Mouse (Mus musculus): ENCODE measurements around the gene Tnpo3.
"Not testable (repeated sequence)": the region's sequence is repeated elsewhere in the genome, so short reads cannot be mapped to it uniquely, and the experiment has no call there.

Gene Tnpo3

DNA sequence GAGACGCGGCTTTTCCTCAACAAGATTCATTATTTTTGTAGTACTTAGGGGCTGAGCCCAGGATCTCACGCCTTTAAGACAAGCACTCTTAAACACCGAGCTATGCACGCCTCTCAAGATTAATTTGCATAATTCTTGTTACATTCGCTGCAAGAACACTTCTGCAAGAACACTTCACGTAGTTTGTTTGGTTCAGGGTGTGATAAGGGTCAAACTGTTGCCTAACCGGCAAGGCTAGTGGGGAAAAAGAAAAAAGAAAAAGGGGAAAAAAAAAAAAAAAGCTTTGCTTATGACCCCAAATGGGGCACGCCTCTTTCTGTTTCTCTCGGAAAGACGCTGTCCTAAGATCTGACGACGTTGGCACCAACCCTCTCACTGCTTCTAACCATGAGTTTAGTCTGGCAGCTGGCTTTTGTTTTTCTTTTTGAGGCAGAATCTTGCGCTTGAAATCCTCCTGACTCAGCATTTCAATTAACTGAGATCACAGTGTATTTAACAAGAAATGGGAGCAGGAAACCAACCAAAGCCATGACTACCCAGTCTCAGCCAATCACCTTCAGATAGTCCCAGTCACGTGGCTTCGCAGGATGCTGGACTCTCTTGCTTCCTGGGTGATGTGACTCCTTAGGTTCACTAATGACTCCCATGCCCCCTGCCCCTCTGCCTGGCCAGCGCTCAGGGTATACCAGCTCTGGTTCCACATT lies 11.3 kb upstream of the Tnpo3 start:
- no peak for DNase-seq (ENCODE audit: low spot score in 2 of 2)

DNA sequence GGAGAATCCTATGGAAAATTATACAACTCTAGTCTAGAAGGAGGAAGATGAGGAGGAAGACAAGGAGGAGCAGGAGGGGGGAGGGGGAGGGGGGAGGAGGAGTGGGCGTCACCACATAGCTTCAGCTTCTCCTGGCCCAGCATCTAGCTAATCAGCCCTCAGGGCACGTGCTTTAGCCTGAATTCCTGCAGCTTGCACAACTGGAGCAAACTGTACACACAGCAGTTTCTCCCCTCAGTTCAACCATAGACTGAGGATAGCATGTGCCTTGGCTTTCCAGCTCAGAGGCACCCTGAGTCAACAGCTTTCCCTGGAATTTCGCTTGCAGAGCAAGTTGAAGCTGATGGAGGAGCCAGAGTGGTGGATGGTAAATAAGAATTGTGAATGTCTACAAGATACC lies 10.5 kb upstream of the Tnpo3 start:
- DNase-seq (ENCODE audit: low spot score in 2 of 2), result no peak

DNA sequence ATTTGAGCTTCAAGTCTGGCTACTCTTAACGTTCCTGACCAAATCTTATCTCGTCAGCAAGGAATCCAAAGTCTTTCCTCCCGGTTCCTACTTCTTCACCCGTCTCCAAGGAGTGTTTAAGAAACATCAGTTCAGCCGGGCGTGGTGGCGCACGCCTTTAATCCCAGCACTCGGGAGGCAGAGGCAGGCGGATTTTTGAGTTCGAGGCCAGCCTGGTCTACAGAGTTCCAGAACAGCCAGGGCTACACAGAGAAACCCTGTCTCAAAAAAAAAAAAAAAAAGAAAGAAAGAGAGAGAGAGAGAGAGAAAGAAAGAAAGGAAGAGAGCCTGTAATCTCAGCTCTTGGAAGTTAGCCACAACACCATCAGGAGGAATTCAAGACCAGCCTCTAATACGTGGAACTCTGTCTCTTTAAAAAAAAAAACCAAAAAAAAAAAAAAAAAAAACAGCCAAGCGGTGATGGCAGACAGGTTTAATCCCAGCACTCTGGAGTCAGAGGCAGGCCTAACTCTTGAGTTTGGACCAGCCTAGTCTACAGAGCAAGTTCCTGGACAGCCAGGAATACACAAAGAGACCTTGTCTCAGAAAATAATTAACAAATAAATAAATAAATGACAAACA lies 443 bp upstream of the Tnpo3 start:
- DNase-seq (ENCODE audit: low spot score in 2 of 2), result not testable (repeated sequence)

DNA sequence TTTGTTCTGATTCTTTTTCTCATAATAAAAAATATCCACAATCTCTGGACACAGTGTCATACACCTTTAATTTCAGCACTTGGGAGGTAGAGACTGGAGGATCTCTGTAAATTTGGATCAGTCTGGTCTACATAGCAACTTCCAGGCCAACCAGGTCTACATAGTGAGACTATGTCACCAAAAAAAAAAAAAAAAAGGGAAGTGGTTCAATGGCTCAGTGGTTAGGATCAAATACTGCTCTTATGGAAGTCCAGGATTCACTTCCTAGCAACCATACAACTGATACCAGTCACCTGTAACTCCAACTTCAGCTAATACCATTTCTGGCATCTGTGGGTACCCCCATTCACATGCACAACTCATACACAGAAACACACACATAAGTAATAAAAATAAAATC lies 9.5 kb downstream of the Tnpo3 start:
- DNase-seq (ENCODE audit: low spot score in 2 of 2), result no peak

DNA sequence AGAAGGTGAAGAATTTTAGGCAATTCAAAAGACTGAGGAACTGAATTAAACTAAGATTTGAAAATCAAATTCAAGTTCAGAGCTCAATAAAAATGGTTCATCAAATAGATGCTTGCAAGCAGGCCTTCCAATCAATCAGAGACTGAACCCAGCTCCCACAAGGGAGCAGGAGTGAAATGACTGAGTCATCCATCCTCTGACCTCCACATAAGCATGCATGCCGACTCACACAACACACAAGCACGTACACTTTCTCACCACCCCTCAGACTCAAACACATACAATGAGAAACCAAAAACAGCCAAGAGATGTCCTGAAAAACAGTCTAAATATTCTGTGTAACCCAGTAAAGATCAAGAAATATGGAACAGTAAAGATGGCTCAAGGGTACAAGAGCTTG lies 14.0 kb downstream of the Tnpo3 start:
- DNase-seq (ENCODE audit: low spot score in 2 of 2), result no peak

DNA sequence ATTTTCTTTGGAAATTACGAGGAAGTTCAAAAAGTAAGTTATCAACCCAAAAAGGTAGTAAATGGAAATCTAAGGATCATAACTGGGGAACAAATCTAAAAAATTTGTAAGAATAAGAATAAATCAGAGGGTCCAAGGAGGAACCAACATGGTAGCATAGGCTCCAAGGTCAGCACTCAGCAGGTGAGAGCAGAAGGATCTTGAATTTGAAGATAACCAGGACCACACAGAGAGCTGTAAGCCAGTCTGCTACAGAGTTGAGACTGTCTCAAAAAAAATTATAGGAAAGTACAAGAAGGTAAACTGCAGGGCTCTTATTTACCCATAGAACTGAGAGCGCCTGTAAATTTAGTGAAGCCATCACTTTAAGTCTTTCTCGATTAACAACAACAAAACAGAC lies 28.5 kb downstream of the Tnpo3 start:
- no peak for DNase-seq (ENCODE audit: low spot score in 2 of 2)

DNA sequence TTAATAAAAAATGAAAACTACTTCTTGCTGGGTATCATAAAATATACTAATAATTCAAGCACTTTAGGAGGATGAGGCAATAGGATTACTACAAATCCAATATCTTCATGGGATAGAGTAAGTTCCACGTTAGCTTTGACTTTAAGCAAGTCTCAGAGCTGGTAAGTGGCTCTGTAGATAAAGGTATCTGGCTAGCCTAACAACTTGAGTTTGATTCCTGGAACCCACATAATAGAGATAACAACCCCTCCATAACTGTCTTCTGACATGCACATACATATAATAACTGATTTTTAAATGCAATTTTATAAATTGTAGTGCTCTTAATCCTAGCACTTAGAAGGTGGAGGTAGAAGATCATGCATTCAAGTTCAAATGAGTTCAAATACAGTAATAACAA lies 28.9 kb downstream of the Tnpo3 start:
- DNase-seq (ENCODE audit: low spot score in 2 of 2), result no peak

DNA sequence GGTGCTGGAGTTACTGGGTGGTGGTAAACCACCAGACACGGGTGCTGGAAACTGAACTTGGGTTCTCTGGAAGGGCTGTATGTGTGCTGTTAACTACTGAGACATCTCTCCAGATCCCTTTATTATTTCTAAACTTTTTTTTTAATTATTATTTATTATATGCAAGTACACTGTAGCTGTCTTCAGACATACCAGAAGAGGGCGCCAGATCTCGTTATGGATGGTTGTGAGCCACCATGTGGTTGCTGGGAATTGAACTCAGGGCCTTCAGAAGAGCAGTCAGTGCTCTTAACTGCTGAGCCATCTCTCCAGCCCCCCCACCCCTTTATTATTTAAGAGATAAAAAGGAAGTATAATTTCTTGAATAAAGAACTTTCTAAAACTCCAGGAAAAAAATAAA lies 33.3 kb downstream of the Tnpo3 start:
- DNase-seq (ENCODE audit: low spot score in 2 of 2), result not testable (repeated sequence)

DNA sequence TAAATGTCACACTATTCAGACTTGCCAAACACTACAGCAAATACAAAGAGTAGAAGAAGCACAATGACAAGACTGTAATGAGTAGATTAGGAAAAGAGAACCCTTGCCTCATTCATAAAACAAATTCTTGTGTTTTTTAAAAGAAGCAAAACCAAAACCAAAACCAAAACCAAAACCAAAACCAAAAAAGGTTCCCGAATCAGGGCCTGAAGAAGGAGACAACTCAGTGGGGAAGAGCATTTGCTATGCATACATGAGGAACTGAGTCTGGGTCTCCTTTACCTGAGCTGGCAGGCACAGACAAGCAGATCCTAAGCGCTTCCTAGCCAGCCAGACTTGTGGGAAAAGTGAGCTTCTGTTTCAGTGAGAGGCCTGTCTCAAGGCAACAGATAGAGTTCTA lies 52.6 kb downstream of the Tnpo3 start:
- no peak for DNase-seq (ENCODE audit: low spot score in 2 of 2)

DNA sequence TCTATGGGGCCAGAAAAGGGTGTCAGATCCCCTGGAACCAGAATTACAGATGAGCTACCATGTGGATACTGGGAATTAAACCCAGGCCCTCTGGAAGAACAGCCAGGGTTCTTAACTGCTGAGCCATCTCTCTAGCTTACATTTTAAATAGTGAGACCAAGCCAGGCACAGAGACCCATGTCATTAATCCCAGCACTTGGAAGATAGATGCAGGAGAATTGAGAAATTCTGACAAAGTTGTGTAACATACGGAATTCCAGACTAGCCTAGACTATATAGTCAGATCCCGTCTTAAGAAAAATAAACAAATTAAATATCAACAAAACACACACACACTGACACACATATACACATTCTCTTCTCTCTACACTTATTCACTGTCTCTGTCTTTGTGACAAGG lies 57.2 kb downstream of the Tnpo3 start:
- DNase-seq (ENCODE audit: low spot score in 2 of 2), result no peak

DNA sequence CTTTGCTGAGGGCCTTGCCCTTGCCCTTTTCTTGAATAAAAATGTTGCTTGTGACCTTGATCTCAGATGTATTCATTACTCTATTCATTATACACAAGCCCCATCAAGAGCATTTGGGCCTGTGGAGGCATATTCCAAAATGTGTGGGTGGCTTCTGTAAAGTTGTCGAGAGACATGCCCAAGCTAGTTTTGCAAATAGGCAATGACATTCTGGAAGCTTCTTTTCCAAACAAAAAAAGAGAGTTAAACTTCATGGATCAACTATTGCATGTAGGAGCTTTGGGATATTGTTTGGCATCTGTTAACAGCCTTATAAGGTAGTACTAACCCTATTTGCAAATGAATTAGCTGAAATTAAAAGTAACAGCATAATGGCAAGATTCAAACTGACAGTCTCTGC lies 61.6 kb downstream of the Tnpo3 start:
- no peak for DNase-seq (ENCODE audit: low spot score in 2 of 2)

DNA sequence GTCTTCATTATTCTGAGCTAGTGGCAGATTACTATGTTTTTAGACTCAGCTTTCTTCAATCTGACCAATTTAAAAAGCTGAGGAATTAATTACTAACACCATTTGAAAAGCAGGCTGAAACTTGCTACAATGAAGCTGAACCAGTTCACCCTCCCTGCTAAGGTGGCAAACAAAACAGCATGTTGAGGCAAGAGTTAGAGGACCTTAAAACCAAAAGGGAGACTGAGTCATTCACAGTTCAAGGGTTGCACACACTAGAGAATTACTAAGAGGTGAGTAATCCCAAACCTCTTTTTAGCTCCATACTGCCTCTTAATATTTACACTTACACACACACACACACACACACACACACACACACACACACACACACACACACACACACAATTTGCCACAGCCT lies 62.1 kb downstream of the Tnpo3 start:
- DNase-seq (ENCODE audit: low spot score in 2 of 2), result no peak

DNA sequence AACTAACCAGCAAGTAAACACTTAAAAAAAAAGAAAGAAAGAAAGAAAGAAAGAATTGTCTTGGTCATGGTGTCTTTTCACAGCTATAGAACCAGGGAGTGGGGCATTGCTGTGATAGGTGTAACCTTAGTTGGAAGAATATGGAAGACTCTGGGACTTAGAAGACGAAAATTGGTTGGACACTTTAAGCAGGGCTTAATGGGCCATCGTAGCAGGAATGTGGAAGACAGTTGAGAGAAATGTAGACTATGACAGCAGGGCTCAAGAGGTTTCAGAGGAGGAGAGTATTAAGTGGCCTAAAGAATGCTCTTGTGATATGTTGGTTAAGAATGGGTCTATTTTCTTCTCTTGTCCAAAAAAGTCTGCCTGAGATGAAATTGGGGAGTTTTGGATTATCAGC lies 64.1 kb downstream of the Tnpo3 start:
- no peak for DNase-seq (ENCODE audit: low spot score in 2 of 2)

DNA sequence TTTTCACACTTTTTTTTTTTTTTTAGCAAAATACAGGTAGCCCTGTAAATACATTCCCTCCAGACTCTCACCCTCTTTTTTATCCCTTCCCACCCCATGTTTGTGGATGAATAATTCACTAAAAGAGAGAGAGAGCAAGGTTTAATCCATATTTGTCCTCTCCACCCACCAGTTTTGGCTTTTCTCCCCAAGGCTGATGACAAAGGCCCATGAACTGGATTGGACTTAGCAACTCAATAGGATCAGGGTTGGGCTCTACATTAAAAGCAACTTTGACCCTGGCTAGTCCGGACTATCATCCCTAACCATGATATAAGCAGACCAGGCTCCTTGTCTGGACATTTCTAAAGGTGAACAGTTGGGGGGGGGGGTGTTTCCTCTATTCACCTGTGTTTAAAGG lies 68.7 kb downstream of the Tnpo3 start:
- no peak for DNase-seq (ENCODE audit: low spot score in 2 of 2)

DNA sequence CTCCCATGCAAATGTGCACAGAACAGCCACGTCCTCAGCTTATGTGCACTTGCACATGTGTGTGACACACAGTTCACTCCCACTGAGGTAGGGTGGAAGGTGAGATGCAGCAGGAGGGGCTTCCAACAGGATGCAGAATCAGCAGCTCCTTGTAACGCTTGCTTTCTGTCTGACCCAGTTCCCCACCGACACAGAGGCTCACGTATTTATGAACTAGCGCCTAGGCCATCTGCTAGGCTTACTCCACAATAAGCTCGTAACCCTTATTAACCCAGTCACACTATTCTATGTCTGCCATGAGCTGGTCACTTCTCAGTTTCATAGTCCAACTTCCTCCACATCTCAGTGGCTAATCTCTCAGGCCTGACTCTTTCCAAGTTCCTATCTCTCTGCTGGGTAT lies 69.5 kb downstream of the Tnpo3 start:
- DNase-seq (ENCODE audit: low spot score in 2 of 2), result no peak

DNA sequence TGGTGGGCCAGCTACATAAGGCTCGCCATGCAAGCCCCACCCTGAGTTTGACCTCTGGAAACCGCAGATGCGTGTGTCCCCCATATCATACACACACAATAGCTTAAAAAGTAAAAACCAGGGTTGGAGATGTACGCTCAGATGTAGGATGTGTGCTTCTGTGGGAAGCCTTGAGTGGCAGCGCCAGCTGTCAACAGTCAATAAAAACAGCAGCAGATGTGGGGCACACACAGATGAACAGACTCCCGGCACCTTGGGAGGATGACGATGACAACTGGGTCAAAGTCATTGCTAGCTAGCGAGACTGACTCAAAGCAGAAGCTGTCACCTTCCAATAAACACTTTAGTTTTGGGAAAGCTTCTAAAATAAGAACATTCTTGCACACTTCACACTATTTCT lies 70.2 kb downstream of the Tnpo3 start:
- no peak for DNase-seq (ENCODE audit: low spot score in 2 of 2)

DNA sequence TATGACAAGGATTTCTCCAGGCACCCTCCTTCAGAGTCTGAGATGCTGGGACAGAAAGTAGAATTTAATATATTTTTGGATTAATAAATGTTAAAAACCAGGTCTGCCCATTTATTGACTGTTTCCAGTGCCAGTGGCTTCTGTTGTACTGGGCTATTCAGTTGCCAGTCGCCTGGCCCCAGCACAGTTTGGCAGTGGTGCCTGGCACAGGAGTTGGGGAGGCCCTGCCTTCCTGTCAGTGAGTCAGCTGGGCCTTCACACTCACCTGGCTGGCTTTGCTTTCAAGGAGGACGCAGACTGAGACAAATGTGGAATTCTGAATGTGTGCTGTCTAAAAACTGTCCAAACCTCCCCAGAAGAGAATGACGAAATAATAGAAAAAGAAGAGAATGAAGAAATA lies 72.5 kb downstream of the Tnpo3 start:
- peak in 1 of 2 experiments; percentile 30 for DNase-seq (ENCODE audit: low spot score in 2 of 2)

DNA sequence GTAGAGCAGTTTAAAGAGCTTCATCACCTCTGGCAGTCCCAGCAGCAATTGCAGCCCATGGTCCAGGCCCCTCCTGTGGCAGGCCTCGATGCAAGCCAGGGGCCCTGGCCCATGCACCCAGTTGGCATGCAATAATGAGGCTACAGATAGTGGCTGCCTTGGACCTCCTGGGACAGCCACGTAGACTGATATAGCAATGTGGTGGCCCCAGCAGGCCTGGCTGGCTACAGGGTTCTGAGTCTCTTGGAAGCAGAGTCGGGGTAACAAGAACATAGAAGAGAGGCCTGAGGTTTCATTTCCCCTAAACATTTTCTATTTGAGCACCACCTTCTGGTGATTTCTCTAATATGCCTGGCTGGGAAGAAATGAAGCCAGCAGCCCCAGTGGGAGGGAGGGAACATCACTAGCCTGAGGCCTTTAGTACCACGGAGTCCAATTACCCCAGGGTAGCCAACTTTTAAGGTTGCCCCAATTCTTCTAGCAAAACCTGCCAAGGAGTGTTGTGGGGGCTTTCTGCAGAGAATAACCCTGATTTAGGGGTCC lies 73.0 kb downstream of the Tnpo3 start:
- DNase-seq (ENCODE audit: low spot score in 2 of 2), result no peak

DNA sequence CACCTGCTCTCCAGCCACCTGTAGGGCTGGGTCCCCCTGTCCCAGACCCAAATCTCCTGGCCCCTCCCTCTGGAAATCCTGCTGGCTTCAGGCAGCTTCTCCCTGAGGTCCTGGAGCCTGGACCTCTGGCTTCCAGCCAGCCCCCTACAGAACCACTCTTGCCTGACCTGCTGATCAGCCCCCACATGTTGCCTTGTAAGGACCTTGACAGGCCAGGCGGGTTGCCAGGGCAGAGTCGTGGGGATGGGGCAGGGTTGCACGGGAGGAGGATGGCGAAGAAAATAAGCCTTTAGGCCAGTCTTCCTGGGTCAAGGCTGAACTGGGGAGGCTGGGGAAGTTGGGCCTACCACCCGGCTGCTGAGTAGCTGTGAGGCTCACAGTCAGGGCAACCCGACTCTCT lies 74.4 kb downstream of the Tnpo3 start:
- peak in 1 of 2 experiments; percentile 50 for DNase-seq (ENCODE audit: low spot score in 2 of 2)

DNA sequence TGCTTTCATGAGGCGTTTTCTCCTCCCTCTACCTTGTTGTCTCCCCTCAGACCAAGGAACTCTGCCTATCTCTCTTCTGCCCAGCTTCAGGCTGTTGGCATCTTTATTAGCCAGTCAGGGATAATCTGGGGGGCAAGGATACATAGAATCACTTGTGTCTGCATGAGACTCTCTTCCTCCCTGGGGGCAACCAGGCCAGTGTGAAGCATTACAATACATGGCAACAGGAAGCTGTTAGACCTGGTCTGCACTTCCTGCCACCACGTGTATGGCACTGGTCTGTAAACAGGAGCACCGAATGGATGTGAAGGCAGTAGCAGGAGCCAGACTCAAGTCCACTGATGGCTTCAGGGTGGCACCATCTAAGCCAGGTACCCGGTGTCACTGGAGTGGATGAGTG lies 79.6 kb downstream of the Tnpo3 start:
- DNase-seq (ENCODE audit: low spot score in 2 of 2), result no peak

DNA sequence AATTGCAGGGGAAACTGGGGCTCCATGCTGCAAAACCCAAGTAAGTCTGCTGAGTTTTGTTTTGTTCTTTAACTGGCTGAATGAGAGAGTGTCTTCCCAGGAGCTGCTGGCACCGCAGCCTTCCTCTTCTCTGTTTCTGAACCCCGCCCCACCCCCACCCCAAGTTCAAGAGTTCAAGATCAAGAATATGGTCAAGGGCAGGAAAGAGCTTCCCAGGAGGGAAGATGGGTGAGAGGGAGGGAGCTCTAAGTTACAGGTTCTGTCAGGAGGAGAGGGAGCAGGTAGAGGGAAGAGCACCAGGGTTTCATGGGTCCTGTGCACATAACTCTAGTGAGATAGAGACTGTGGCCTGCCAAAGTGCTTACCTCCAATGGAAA lies 80.3 kb downstream of the Tnpo3 start:
- no peak for DNase-seq (ENCODE audit: low spot score in 2 of 2)

DNA sequence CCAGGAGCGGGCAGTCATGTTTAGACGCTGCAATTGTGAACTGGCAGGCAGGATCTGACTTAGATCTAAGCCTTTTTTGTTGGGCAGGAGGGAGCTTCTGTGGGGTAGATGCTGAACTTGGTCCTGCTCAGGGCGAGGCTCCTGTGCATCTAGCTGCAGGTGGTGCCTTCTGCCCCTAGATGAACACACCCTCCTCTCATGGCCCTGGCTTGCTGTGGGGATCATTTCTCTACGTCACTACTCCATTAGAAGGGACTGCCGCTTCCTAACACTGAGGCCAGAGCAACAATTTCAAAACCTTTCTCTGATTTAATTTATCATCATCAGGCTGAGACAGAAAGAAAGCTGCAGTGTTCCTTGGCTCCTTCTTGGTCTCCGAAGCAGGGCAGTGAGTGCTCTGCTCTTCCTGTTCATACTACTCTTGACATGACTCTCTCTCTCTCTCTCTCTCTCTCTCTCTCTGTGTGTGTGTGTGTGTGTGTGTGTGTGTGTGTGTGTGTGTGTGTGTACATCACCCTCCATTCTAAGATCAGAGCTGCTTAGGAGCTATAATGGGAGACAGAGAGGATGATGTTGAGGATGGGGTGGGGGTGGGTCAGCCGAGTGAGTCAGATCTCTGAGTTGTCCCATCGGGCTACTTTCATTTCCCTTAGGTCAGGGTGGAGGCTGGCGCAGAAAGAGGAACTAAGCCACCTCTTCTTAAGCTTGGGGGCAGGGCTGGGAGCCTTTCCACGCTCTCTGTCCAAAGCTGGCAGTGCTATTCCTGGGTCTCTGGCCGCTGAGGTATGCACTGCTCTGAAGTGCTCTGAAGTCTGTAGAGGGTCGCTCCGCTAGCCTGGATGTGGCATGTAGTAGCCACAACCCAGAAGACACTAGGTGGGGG lies 80.9 kb downstream of the Tnpo3 start:
- no peak for DNase-seq (ENCODE audit: low spot score in 2 of 2)

DNA sequence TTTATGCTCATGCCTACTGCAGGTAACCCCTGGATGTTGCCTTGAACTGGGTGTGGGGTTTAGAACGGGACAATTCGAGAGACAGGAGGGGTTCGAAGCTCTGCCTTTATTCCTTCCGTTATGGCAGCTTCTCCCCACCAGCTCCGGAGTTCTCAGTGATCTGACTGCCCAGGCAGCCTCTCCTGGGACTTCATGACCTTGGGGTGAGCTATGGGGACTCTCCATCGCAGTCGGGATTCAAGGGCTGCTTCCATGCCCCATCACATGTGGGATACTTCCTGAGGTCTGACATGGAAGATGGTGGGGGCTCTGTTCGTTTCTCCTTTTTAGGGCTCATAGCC lies 81.6 kb downstream of the Tnpo3 start:
- no peak for DNase-seq (ENCODE audit: low spot score in 2 of 2)
